Mouse (Mus musculus) cerebellum, adult 18-20 months (tissue): ENCODE measurements around the gene Grm5.

ENCODE experiments used
- DNase-seq, 2 experiments: peaks; one replicate each; pipeline ENCODE4 v3.0.0; 2021

Gene Grm5

DNA sequence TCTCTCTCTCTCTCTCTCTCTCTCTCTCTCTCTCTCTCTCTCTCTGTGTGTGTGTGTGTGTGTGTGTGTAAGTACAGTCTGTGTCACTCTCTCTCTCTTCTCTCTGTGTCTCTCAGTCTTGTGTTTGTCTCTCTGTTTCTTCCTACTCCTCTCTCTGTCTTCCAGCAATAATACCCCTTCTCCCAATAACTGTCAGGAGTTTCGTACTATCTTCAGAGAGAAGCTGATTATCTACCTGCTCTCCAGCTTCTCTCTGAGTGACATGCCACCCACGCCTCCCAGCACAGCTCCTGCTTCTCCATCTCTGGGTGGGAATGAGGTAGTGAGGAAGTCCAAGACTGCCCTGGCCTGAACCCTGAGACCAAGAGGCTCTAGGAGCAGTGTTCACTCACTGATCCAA lies at the start of gene Grm5:
Gene Grm5, plus strand, starts transcription at position 301 of the 400 bp plus-strand sequence.
- no peak for DNase-seq

DNA sequence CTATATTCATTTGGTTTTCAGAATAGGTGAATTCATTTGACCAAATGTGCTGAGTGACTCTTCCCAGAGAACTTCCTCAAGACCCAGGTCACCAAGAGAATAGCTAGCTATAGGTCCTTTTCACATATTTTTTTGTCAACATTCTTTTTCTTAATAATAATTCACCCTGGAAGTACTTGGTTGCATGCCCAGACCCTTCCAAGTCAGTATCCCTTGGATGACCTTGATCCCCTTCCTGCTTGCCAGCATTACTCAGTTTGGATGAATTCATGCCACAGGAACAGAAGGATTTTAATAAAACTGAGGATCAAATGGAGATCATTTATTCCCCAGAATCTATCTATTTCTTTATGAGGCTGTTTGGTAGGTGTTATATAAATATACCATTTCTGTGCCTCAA lies 44.9 kb upstream of the Grm5 start:
- DNase-seq: no peak

DNA sequence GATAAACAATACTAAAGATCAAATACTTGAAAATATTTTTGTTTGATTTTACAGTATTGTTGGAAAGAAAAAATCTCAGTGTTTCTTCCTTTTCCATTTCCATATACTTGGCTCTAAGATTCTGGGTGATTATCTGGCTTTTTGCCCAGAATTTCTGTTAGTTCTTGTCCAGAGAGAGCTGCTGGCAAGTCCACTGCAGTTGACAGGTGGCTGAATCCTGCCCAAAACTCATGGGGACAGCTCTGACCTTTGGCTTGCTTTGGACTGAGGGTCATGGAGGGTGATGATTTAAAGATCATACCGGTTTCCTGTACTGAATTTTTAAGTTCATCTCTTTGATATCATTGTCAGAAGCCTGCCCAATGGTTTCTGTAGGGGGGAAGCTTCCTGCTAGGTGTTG lies 18.7 kb upstream of the Grm5 start:
- DNase-seq: no peak

DNA sequence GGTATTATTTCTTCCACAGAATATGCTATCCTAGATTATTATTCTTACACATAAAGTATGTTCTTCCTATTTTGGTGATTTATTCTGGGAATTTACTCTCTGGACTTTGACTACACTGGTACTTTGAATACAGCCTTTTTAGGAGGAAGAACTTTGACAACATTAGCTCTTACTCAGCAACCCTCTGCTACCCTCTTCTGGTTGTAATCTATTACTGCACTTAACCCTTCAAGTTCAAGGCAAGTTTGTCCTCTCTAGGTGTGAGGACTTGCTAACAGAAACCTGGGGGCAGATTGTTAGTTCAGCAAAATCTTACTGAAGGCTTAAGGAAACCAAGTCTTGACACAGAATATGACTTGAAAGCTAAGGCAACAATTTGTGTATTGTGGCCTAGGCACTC lies 17.5 kb upstream of the Grm5 start:
- no peak for DNase-seq

DNA sequence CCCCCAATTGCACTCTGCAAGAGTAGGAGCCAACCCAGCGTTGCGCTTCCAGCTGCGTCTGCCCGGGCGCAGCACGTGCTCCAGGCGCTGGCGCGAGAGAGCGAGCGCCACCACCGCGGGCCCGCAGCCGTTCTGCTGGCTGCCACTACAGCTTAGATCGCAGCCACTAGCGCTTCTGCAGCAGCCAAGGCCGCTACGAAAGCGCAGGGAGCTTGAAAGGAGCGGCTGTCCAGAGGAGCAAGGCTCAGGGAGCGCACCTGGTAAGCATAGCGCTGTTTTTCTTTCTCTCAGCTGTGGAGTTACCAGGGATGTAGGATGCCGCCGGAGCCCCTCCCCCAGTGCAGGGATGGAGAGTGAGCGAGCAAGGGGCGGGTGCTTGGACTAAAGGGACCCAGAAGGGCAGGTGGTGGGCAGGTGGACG lies 323 bp downstream of the Grm5 start:
- peak; percentile 1 to 4 for DNase-seq

DNA sequence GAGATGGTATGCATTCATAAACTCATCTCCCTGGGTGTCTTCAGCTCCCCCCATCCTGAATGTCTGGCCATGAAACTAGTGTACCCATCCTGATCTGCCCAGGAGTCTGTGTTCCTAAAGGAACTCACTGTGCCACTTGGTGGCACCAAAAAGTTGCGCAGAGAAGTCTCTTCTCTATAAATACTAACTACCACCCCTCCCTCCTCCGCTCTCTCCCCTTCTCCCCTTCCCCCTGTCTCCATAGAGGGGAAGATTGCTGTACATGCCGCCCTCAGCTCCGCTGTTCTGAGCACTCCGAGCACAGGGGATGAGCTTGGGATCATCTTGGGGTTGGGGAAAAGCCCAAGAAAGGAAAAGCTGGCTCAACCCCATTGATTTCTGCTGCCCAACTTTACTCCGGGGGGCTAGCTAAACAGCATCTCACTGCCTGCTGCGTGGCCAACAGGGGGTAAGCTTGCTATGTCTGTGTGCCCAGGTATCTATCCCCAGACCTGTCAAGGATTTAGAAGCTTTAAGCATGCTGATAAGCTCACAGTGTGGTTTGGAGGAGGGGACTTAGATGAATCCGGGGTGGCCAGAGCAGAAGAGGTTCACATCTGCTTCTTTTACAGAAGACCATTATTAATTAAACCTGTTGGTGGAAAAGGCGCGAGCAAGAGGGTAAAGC lies 2.4 kb downstream of the Grm5 start:
- DNase-seq: no peak

DNA sequence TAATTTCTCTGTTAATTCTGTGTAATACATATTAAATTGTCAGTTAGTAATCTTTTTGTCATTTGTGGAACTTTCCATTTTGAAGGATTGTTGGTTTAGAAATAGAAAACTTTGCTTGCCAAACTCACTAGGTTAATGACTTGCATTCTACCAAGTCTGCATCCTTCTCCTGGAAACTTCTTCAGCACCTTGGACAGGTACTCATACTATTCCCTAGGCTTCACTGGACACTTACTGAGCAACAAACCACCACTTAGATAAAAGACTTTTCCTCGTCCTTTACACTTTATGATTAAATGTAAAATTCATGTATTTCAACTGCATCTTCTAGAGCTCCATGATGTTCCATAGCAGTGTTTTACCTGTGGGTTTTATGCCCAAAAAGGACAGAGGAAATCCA lies 4.0 kb downstream of the Grm5 start:
- DNase-seq: no peak

DNA sequence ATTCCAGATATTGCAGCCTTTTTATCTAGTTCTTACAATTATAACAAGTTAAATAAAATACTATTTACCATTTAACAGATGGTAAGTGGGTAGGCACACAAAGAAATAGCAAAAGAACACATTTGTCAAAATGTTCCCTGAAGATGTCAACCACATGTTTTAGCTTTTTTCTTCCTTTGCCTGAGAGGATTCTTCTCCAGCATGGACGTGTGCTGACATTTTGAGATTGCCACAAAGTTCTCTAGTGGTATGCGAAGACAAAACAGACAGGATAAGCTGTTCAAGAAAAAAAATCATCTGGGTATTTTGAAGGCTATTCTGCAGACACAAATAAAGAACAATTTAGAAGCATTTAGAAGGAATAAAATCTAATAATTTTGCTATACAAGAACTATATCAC lies 42.3 kb downstream of the Grm5 start:
- DNase-seq: no peak

DNA sequence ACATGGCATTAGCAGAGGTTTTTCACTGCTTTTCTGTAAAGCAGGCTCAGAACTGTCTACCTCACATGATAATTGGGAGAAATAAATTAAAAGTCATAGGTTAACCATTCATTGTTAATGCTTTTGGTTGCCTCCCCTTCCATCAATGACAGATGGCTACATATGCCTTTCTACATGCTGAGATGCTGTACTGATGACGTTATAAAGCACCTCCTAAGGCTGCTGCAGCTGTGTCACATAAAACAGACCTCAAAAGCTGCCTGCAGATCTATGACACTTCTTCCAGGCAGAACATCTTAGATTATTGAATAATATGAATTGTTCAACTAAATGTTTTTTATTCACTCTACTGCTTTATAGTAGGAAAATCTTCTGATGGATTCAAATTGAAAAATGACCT lies 51.6 kb downstream of the Grm5 start:
- DNase-seq: no peak

DNA sequence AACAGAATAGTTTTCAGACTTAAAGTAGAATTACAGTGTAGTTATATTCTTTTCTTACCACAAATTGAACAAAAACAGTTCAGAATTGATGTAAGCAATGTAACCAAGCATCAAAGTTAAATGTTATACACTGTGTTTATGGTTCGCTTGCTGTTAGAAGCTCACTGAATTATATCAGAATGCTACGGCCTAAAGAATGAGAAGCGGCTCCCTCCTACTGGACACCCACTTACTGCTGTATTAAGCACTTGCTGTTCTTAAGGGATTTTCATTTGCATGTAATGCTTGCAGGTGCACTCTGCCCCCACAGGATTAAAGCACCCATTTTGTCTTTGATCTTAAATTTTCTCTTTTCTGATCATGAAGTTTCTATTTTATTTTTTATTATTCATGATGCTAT lies 66.6 kb downstream of the Grm5 start:
- no peak for DNase-seq

DNA sequence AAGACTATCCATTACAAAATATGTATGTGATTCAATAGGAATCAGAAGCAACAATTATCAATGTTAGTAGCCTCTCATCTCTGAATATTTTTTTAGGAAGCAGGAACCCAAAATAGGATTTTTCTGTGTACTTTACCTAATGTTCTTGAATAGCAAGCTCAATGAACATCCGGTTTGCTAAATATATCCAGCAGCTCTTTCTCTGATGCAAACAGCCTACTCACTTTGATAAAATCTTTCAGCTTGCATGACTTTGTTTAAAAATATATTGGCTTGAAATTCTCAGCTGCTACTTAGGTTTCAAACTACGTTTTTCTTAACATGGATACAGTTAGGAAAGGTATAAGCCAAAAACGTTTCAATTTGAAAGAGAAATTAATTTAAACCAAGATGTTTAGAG lies 77.8 kb downstream of the Grm5 start:
- no peak for DNase-seq

DNA sequence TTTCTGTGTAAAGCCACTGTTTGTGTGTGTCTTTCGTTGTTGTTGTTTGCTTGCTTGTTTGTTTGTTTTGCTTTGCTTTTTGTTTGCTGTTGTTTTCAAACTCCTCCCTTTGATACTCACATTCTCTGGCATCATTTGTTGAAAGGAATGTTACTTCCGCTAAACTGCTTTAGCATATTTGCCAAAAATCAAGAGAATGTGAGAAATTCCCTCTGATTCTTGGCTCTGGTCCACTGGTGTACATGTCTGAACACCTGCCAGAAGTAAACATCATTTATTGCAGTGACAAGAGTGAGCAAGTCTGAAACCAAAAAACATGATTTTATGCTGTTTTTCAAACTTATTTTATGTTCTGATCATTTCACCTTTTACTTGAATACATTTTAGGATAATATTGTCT lies 80.1 kb downstream of the Grm5 start:
- no peak for DNase-seq

DNA sequence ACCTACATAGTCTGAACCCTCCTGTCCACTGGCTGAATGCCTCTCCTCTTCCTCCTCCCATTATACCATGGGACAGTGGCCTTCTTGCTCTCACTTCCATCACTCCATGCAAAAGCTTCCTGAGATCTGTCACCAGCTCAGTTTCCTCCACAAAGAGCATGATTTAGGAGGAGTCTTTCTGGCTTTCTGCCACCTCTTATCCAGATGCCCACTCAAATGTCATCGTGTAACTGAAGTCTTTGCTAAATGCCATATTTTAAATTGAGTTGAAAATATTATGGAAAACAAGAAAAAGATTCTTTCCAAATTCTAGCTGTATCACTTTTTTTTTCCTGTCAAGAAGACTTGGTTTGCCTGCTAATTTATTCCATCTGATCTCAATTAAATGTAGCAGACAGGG lies 132.4 kb downstream of the Grm5 start:
- no peak for DNase-seq

DNA sequence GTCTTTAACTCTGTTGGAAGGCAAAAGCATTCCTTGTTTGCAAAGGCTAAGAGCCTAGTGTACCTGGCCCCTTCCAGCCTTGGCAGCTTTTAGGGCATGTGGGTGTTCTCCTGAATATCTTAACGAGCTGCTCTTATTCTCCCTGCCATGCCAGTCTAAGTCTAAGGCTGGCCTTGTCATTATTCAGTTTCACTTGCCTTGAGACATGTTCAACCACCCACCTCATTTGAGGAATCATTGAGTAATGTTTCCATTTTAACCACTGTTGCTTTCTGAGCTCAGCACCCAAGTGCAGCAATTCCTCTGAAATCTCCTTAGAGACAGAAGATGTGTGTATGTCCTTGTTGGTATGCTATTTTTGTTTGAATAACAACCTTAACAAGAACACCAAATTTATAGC lies 134.7 kb downstream of the Grm5 start:
- DNase-seq: no peak

DNA sequence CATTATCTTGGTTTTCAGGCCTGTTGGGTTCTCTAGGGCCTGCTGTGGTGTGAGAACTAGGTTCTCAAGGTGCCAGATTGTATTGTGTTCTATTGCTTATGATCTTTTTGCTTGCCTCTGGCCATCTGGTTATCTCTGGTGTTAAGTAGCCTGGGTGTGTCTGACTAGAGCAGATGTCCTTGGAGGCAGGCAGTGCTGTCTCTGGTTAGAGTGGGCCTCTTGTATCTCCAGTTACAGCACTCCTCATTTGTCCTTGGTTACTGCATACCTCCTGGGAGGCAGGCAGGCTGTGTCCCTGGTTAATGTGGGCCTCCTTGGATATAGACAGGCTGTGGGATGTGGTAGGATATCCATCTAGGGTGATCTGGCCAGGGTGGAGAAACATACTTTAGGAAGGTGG lies 150.5 kb downstream of the Grm5 start:
- no peak for DNase-seq

DNA sequence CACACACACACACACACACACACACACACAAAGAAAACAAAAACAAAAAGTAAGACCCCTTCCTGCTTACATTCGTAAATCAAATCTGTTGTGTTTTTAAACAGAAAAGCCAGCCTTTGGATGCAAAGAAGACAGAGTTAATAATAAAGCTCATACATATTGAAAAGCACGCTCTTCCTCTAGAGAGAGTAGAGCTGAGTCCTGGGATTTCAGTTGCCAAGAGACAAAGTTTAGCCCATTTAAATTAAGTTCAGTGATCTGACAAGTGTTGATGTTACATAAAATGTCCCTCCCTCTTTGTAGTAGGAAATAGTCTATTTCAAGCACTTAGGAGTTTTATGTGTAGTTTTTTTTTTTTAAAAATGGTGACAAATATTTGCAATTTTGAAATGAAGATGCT lies 178.0 kb downstream of the Grm5 start:
- no peak for DNase-seq

DNA sequence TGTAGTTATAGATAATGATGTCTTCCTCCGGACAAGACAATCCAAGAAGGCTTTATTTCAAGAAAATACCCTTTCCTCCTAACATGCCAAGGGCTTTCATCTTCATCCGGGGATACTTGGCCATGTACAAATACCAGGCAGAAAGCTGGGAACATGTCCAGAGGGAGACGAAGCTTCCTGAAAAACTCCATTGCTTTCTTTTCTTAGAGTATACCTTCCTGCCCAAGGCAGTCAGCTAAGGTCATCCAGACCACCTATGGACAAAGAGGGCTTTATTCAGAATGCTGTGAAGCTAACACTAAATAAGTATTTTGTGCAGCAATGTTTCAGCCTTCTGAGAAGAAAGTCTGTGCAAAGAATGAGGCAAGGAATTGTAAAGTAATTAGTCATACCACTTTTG lies 178.4 kb downstream of the Grm5 start:
- no peak for DNase-seq

DNA sequence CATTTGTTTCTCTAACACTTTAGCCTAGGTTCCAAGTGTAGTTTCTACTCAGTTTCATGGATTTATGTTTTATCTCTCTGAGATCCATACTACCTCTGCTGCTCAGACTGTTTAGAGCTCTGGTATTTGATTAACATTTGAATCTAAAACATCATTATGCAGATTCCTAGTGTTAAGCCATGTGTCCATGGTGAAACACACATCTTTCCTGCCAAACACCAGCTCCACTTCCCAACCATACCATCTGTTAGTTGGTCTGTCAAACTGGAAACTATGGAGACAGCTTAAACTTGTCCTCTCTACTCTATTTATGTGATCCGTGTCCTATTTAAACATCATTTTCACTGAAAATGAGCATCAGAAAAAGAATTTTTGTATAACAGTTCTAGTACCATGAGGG lies 203.6 kb downstream of the Grm5 start:
- no peak for DNase-seq

DNA sequence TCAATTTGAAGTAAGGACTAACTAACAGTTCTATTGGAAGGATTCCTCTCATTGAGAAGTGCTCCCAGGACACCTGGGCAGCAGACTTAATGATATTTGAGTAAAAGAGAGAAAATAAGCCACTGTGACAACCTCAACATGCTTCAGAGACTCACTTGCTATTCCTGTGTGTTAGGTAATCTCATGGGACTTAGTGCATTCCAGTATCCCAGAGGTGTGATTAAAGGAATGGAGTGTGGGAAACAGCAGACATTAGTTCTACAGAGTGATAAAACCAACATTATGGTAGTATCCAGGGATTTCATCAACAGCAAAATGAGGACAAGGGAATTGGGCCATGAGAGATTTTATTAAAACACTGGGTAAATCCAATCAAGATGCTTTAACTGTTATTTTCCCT lies 205.0 kb downstream of the Grm5 start:
- no peak for DNase-seq

DNA sequence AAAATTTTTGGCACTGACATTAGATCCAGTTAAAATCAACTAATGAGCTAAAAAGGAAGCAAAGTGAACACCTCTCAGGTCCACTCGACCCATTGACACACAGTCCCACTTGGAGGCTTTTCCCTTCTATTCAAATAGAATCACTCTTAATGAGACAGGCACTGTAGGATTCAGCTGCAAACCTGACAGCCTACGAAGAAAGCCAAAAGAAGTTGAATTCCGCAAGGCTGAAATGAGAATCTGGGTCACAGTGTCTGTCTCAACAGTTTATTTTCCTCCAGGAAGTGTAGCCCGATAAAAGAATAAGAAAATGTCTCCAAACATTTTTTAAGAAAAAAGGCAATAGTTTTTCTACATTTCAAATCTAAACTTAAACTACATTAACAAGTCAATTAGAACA lies 209.9 kb downstream of the Grm5 start:
- DNase-seq: no peak

DNA sequence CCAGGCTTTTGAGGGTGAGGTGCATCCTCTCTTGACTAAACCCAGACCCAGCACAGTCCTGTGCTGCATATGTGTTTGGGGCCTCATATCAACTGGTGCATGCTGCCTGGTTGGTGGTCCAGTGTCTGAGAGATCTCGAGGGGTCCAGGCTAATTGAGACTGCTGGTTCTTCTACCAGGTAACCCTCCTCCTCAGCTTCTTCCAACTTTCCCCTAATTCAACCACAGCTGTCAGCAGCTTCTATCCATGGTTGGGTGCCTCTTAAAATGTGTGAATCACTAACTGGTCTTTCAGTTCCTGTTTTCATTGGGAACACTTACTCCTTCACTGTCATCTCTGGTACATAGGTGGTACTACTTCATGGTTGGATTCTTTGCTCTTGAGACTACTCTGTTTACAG lies 240.9 kb downstream of the Grm5 start:
- no peak for DNase-seq

DNA sequence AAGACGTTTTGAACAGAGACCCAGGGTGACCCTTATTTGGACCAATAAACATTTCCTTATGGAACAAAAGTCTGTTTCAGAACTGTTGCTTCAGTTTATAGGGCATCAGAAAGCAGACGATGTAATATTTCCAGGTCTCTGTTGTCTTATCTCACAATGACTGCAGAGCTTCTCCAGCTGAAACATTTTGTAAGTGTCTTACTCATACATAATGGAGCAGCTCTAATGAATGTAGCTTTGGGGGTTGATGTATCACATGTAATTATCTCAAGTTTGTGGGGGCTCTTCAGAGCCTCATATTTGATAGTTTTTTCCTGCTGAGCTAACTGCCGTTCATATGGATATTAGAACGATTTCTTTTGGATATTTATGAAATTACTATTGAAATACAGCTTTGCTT lies 250.7 kb downstream of the Grm5 start:
- DNase-seq: no peak

DNA sequence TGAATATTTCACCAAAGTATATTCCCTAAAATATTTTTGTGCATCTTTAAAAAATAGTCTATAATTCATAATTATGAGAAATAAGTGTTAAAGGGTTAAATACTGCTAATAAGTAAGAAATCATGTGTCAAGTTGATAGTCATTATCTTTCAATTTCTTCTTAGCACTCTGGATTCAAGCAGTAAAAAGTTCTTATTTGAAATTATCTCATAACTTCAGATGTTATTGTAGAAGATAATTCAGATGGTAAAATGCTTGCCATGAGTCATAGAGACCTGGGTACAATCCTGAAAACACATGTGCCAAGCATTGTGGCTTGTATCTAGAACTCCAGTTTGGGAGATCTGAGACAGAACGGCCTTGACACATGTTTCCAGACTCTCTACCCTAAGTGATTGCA lies 254.6 kb downstream of the Grm5 start:
- DNase-seq: no peak

DNA sequence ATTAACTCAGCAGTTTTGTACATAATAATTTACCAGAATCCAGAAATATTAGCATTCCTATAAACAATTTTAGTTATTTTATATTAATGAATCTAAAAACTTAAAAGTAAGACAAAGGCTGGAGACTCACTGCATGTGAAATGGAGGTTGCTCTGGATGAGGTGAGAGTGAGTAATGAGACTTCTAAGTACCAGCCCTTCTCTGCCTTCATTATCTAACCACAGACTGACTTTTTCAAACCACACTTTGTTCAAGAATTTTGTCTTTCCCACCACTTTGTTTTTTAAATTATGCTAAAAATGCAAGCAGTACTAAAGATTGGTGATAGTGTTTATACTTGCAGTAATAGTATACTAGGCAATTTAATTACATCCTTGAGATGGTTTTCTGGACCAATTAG lies 259.5 kb downstream of the Grm5 start:
- no peak for DNase-seq

DNA sequence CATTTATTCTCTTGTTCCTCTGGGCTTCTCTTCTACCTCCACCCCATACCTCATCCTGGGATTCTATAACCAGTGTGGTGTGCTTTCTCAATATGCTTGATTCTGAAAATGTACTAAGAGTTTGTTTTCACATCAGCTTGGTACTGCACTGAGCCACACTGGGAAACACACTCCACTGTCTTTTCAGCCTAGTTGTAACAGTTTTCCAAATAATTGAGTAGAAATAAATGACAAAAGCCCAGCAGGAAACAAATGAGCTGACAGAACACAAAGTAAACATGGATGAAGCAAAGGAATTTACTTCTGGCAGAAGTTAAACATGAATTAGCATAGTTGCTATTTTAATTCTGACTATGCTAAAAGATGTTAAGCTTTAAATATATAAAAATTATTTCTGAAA lies 262.1 kb downstream of the Grm5 start:
- DNase-seq: no peak

DNA sequence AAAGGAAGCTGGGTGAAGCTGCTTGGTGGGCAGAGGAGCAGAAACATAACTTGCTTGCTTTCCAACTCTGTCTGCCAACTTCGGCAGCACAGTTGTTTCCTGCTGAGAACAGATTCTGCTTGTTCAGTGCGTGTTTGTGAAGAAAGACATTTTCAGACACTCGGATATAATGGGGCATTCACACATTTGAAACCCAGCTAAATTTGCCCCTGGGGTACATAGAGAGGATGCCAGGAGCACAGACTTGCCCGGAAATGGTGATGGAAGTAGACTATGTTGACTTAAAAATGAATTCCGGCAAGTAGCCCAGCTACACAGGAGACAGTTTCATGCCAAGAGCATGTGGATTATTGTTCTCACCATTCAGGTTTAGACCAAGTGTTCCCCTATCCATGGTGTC lies 342.0 kb downstream of the Grm5 start:
- DNase-seq: peak; percentile 1 to 4
